Mouse (Mus musculus): ENCODE data around the gene Jak2. TPM values are rescaled to one million over a fixed set of nuclear protein-coding genes. Genes with fewer than 3 reads are reported as not detected.

Gene Jak2
- 18.1 TPM for polyA plus RNA-seq (2014; fragmentation: Illumina TruSeq; extraction: RNeasy Lipid Tissue Mini Kit (QIAGEN cat#74804); ENCODE audit: low read depth, low replicate concordance)

GRCm38 (mm10) chr19:29251191-29251957 lies at the start of gene Jak2:
Gene Jak2, plus strand, starts transcription at chr19:29251828.

GRCm38 (mm10) chr19:29325053-29325851 lies 73.6 kb downstream of the Jak2 start, which contains the start of gene Insl6:
Gene Insl6, minus strand, starts transcription at chr19:29325356.

GRCm38 (mm10) chr19:29334068-29334745 lies 82.6 kb downstream of the Jak2 start, which contains the start of gene Rln1:
Gene Rln1, minus strand, starts transcription at chr19:29334670.

Other genes starting within 250 kb of the Jak2 start
- gene Ak3, start 203.9 kb upstream of the Jak2 start, polyA plus RNA-seq (2014; fragmentation: Illumina TruSeq; extraction: RNeasy Lipid Tissue Mini Kit (QIAGEN cat#74804); ENCODE audit: low read depth, low replicate concordance) = 110 TPM
- 6.0 TPM for gene Rcl1, start 150.5 kb upstream of the Jak2 start, polyA plus RNA-seq (2014; fragmentation: Illumina TruSeq; extraction: RNeasy Lipid Tissue Mini Kit (QIAGEN cat#74804); ENCODE audit: low read depth, low replicate concordance)
- gene Insl6, start 73.5 kb downstream of the Jak2 start, polyA plus RNA-seq (2014; fragmentation: Illumina TruSeq; extraction: RNeasy Lipid Tissue Mini Kit (QIAGEN cat#74804); ENCODE audit: low read depth, low replicate concordance) = not detected
- gene Rln1, start 82.8 kb downstream of the Jak2 start, polyA plus RNA-seq (2014; fragmentation: Illumina TruSeq; extraction: RNeasy Lipid Tissue Mini Kit (QIAGEN cat#74804); ENCODE audit: low read depth, low replicate concordance) = not detected
- 59.4 TPM for gene Plgrkt, start 115.6 kb downstream of the Jak2 start, polyA plus RNA-seq (2014; fragmentation: Illumina TruSeq; extraction: RNeasy Lipid Tissue Mini Kit (QIAGEN cat#74804); ENCODE audit: low read depth, low replicate concordance)
- gene Cd274, start 115.6 kb downstream of the Jak2 start, polyA plus RNA-seq (2014; fragmentation: Illumina TruSeq; extraction: RNeasy Lipid Tissue Mini Kit (QIAGEN cat#74804); ENCODE audit: low read depth, low replicate concordance) = 5.7 TPM
- gene Pdcd1lg2, start 159.1 kb downstream of the Jak2 start, polyA plus RNA-seq (2014; fragmentation: Illumina TruSeq; extraction: RNeasy Lipid Tissue Mini Kit (QIAGEN cat#74804); ENCODE audit: low read depth, low replicate concordance) = not detected

Data from heart, adult 10 weeks (tissue).